Mouse (Mus musculus) liver, postnatal 0 days (tissue): ENCODE data around the gene Pls3.

ENCODE experiments used
- CTCF ChIP-seq: sonication (generic); IDR thresholded peaks from 2 replicates; pipeline ENCODE4 v1.5.1; 2016; ENCODE audit warnings: antibody characterized with exemption, low read depth
- EP300 ChIP-seq: IDR thresholded peaks from 2 replicates; pipeline ENCODE4 v1.6.1; 2016; ENCODE audit warnings: antibody characterized with exemption, low read depth, mild to moderate bottlenecking

DNA sequence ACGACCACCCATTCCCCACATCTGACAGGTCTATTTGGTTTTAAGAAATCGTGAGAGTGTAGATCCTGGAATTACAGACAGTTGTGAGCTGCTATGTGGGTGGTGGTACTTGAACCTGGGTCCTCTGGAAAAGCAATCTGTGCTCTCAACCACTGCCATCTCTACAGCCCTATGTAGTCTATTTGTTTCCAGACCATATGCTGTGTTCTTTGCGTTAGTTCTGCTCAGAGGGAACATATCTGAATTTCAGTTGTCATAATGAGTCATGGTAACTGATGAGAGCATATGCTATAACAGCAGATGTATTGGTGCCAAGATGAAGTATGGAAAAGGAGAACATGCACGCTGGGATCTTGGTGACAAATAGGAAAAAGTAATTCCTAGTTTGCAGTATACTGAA is 60.9 kb downstream of the Pls3 start:
- TF ChIP-seq CTCF (no peak), EP300 (no peak)
